Mouse (Mus musculus): Measurements from ENCODE around the gene Vmn2r76. TPM values are rescaled to one million over a fixed set of nuclear protein-coding genes. Genes with fewer than 3 reads are reported as not detected.

Vmn2r76 gene
- not detected for total RNA-seq (2023)

DNA sequence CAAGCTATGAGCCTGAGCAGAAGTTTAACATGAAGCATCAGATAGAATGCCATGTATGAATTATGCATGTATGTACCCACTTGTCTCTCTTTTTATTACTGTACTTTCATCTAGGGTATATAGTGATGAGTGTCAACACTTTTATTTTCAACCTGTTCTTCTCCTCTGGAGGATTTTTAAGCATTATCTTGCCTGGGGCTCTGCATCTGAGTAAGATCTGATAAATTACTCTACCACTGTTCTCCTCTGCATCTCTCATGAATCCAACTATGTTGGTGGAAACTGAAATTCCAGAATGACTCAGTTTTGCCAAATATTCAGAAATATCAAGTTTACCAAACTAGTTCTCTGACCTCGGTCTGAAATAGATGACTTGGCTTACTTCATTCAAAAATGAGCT lies at the start of gene Vmn2r76:
TSS of gene Vmn2r76 (minus strand) at position 101 of the 400 bp plus-strand sequence.

DNA sequence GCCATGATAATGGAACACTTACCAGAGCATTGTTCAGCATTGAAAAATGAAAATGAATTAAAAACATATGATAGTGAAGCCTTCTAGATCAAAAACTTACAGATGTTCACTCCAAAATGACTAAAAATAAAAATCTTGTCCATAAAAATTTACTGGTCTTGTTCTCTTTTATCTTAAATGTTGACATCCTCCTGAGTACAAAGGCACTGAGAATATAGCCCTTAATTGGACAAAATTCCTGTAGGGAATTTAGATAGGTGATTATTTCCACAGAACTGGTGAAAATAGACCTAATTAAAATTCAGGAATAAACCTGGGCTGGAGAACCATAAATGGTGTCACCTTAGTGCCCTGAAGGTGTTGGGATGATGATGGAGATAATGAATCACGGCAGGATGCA lies 31.0 kb upstream of the Vmn2r76 start, which contains the start of gene Olfr310:
TSS of gene Olfr310 (minus strand) at position 101 of the 400 bp plus-strand sequence.

DNA sequence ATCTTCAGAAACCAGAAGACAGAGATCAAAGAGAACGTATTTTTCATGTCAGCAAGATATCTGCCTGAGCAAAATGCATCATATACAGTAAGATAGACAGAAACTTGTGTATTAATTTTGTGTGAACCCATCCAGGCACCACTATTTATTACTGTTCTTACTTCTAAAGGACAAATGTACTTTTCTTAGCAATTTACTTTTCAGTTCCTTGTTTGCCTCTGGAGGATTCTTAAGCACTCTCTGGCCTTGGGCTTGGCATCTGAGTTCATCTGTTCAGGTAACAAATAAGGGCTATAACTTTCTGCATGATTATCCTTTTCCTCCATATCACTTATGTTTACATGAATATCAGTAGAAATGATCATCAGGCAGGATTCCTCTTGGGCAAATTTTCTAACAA lies 74.4 kb downstream of the Vmn2r76 start, which contains the start of gene Vmn2r75:
TSS of gene Vmn2r75 (minus strand) at position 101 of the 400 bp plus-strand sequence.

Other genes with a start within 250 kb of the Vmn2r76 start
- not detected for gene Vmn2r75, start 74.5 kb downstream of the Vmn2r76 start, total RNA-seq (2023)
- not detected for gene Olfr310, start 30.9 kb upstream of the Vmn2r76 start, total RNA-seq (2023)
- not detected for gene Olfr309, start 67.4 kb upstream of the Vmn2r76 start, total RNA-seq (2023)
- gene Olfr308, start 79.3 kb upstream of the Vmn2r76 start, total RNA-seq (2023): not detected
- not detected for gene Olfr307, start 91.3 kb upstream of the Vmn2r76 start, total RNA-seq (2023)
- gene Olfr305, start 120.6 kb upstream of the Vmn2r76 start, total RNA-seq (2023): not detected
- gene Olfr304, start 140.3 kb upstream of the Vmn2r76 start, total RNA-seq (2023): not detected
- gene Olfr303, start 151.5 kb upstream of the Vmn2r76 start, total RNA-seq (2023): not detected
- gene Olfr301, start 157.5 kb upstream of the Vmn2r76 start, total RNA-seq (2023): not detected
- not detected for gene Olfr299, start 213.6 kb upstream of the Vmn2r76 start, total RNA-seq (2023)
- not detected for gene Olfr298, start 246.2 kb upstream of the Vmn2r76 start, total RNA-seq (2023)

Measured in CD4-positive naive resting alpha-beta T cell, adult 57 days (primary cell).